Mouse (Mus musculus) spleen, adult 2 months (tissue): Measurements from ENCODE around the gene Klrc3.
"Not testable (repeated sequence)": the region's sequence is repeated elsewhere in the genome, so short reads cannot be mapped to it uniquely, and the experiment has no call there.

Experiments used
- CTCF ChIP-seq: fragments of 200-500 bp; IDR thresholded peaks from 2 replicates; pipeline ENCODE4 v1.5.1; 2011; ENCODE audit warnings: mild to moderate bottlenecking, inconsistent platforms; ENCODE audit not compliant: insufficient read depth, insufficient read length, insufficient replicate concordance; ENCODE audit errors: extremely low read depth
- POLR2A ChIP-seq: fragments of 200-500 bp; IDR thresholded peaks from 2 replicates; pipeline ENCODE4 v1.6.1; 2011; ENCODE audit warnings: low read depth, low read length, inconsistent platforms

GRCm38 (mm10) chr6:129644054-129644453 lies 917 bp upstream of the Klrc3 start:
- not testable (repeated sequence) for TF ChIP-seq CTCF, POLR2A
